Comparison of ENCODE assay signal across 9 mouse cellular contexts in genomic region chr14:48665816-48666661, GRCm38 (mm10). TPM values are rescaled to one million over a fixed set of nuclear protein-coding genes. Genes with fewer than 3 reads are reported as not detected.
DNase-seq lines count a peak whose midpoint lies in the region; ATAC-seq and TF ChIP-seq lines count a peak whose summit lies in the region.
"Had no signal": no experiment of that assay in that cellular context is flagged by ENCODE, and none has a peak within 500 bp of the region (broad histone marks: within the 10 kb centered on the region; RNA-seq: fewer than 3 reads in every experiment).

No protein-coding gene starts in this region.

- H3K27me3 ChIP-seq in lung, postnatal 0 days (replicated peaks; ENCODE audit: insufficient read depth, low read length) = peaks cover 74% of the 10 kb centered on the region
- H3K27me3 ChIP-seq in embryonic facial prominence, embryonic 13.5 days = peaks cover 94% of the 10 kb centered on the region
- H3K27me3 ChIP-seq in intestine, embryonic 15.5 days (replicated peaks) = peaks cover 79% of the 10 kb centered on the region

- no peaks in the 10 kb centered on the region for H3K4me1 ChIP-seq in lung, postnatal 0 days (ENCODE audit: insufficient read depth, low read depth, low read length)
- no peaks in the 10 kb centered on the region; the same call in 1 of the 2 replicates for H3K4me1 ChIP-seq in lung, adult 2 months (ENCODE audit: control insufficient read depth, insufficient read depth, low read length)
- peaks cover 10% of the 10 kb centered on the region; the same call in 1 of the 2 replicates for H3K4me1 ChIP-seq in embryonic facial prominence, embryonic 13.5 days
- 0 out of 2 replicates have a peak, but pooled peaks cover 2% of the 10 kb centered on the region for H3K4me1 ChIP-seq in intestine, embryonic 15.5 days (replicated peaks)

- H3K4me3 ChIP-seq in lung, postnatal 0 days (ENCODE audit: low read depth, low read length) = 0 out of 2 replicates have a peak overlapping the region, but pooled peaks have one; percentile 8
- H3K4me3 ChIP-seq in lung, adult 2 months (replicated peaks; ENCODE audit: extremely low read depth, low read depth, low read length) = no peak overlapping the region
- peak overlapping the region; percentile 31 for H3K4me3 ChIP-seq in embryonic facial prominence, embryonic 13.5 days
- no peak overlapping the region for H3K4me3 ChIP-seq in intestine, embryonic 15.5 days (replicated peaks)

- TF ChIP-seq CTCF in lung, postnatal 0 days (IDR thresholded peaks at IDR 0.05) = no peak
- TF ChIP-seq CTCF in lung, adult 2 months (IDR thresholded peaks at IDR 0.05; ENCODE audit: insufficient read depth, low read length) = no peak

- no peaks in the 10 kb centered on the region for H3K9me3 ChIP-seq in lung, postnatal 0 days (ENCODE audit: low read length)
- no peaks in the 10 kb centered on the region for H3K9me3 ChIP-seq in embryonic facial prominence, embryonic 13.5 days
- H3K9me3 ChIP-seq in intestine, embryonic 15.5 days = no peaks in the 10 kb centered on the region

- no peak for TF ChIP-seq EP300 in lung, postnatal 0 days (IDR thresholded peaks at IDR 0.05)

- peak overlapping the region; percentile 22; the same call in 1 of the 2 replicates for H3K4me2 ChIP-seq in lung, postnatal 0 days (replicated peaks; ENCODE audit: low read depth, low read length)
- peak overlapping the region; percentile 37 for H3K4me2 ChIP-seq in embryonic facial prominence, embryonic 13.5 days
- H3K4me2 ChIP-seq in intestine, embryonic 15.5 days (replicated peaks) = no peak overlapping the region

- H3K9ac ChIP-seq in lung, postnatal 0 days (replicated peaks; ENCODE audit: low read depth) = no peak overlapping the region
- H3K9ac ChIP-seq in embryonic facial prominence, embryonic 13.5 days = peak overlapping the region; percentile 51
- H3K9ac ChIP-seq in intestine, embryonic 15.5 days = no peak overlapping the region

- no peak for DNase-seq in lung, postnatal 0 days (ENCODE audit: low spot score)
- DNase-seq in lung, adult 2 months = no peak
- peak; percentile 59 for DNase-seq in retina, postnatal 1 day
- no peak for DNase-seq in urinary bladder, postnatal 36 days (ENCODE audit: low spot score in 2 of 2)
- DNase-seq in thymus, postnatal 25 days = no peak
- DNase-seq in layer of hippocampus, postnatal 14 days (ENCODE audit: low spot score in 2 of 2) = no peak
- DNase-seq: kidney, adult 9 months had no signal

- WGBS in lung, postnatal 0 days = under 1% methylated on average over 52 of the region's 52 CpGs
- WGBS in lung, adult 2 months = 3% methylated on average over 52 of the region's 52 CpGs
- 1% methylated on average over 52 of the region's 52 CpGs for WGBS in embryonic facial prominence, embryonic 13.5 days
- WGBS in intestine, embryonic 15.5 days = under 1% methylated on average over 52 of the region's 52 CpGs

- H3K36me3 ChIP-seq in lung, postnatal 0 days (ENCODE audit: insufficient read depth, low read length) = no peaks in the 10 kb centered on the region
- H3K36me3 ChIP-seq in embryonic facial prominence, embryonic 13.5 days = no peaks in the 10 kb centered on the region
- no peaks in the 10 kb centered on the region for H3K36me3 ChIP-seq in intestine, embryonic 15.5 days

- H3K27ac ChIP-seq in lung, postnatal 0 days (ENCODE audit: low read length) = no peak overlapping the region
- H3K27ac ChIP-seq in embryonic facial prominence, embryonic 13.5 days = no peak overlapping the region; the same call in none of the 2 replicates
- H3K27ac ChIP-seq in intestine, embryonic 15.5 days = no peak overlapping the region

- no peak for TF ChIP-seq POLR2A in lung, adult 2 months (IDR thresholded peaks at IDR 0.05; ENCODE audit: borderline replicate concordance, extremely low read depth, low read depth, low read length)

- no peak for ATAC-seq in lung, postnatal 0 days
- ATAC-seq in embryonic facial prominence, embryonic 13.5 days (ENCODE audit: insufficient number of reproducible peaks, insufficient read depth, low FRiP score, low TSS enrichment, low read depth) = no peak
- 0 out of 2 replicates have a peak, but pooled peaks have one; percentile 5 for ATAC-seq in intestine, embryonic 15.5 days

RNA-seq across cellular contexts. Expression of gene Otx2, which starts 7.6 kb away (rescaled TPM):
- not detected in 2 replicates for polyA plus RNA-seq in lung, postnatal 0 days (2015; fragmentation: Nextera tagmentation; extraction: Ambion mirVana)
- polyA plus RNA-seq in lung, adult 2 months (2012; rRNA removed) = not detected in 2 replicates
- 8.6 and 13.1 TPM in 2 replicates for polyA plus RNA-seq in embryonic facial prominence, embryonic 13.5 days (2015; fragmentation: Nextera tagmentation; extraction: Ambion mirVana)
- 0.09 TPM in 1 of 2 replicates, not detected in the other for polyA plus RNA-seq in intestine, embryonic 15.5 days (2015; fragmentation: Nextera tagmentation; extraction: Ambion mirVana)
- total RNA-seq in layer of hippocampus, postnatal 14 days (2021) = 10 to 100 TPM in 1 of 2 experiments, 1 to 10 TPM in 1; 2.8 to 10.2 TPM

Comparison
In these comparisons a context has a peak if more than half of its experiments do, and no peak if none do; other contexts are left out.
1. H3K4me3 ChIP-seq: peak in lung, postnatal 0 days (single experiment) and embryonic facial prominence, embryonic 13.5 days (single experiment); none in lung, adult 2 months (single experiment) and intestine, embryonic 15.5 days (single experiment).